Mouse (Mus musculus): Measurements from ENCODE around the gene Gsdma.
A peak's percentile ranks its signal among the peaks of the same experiment; 100 is the strongest.

Gene Gsdma

DNA sequence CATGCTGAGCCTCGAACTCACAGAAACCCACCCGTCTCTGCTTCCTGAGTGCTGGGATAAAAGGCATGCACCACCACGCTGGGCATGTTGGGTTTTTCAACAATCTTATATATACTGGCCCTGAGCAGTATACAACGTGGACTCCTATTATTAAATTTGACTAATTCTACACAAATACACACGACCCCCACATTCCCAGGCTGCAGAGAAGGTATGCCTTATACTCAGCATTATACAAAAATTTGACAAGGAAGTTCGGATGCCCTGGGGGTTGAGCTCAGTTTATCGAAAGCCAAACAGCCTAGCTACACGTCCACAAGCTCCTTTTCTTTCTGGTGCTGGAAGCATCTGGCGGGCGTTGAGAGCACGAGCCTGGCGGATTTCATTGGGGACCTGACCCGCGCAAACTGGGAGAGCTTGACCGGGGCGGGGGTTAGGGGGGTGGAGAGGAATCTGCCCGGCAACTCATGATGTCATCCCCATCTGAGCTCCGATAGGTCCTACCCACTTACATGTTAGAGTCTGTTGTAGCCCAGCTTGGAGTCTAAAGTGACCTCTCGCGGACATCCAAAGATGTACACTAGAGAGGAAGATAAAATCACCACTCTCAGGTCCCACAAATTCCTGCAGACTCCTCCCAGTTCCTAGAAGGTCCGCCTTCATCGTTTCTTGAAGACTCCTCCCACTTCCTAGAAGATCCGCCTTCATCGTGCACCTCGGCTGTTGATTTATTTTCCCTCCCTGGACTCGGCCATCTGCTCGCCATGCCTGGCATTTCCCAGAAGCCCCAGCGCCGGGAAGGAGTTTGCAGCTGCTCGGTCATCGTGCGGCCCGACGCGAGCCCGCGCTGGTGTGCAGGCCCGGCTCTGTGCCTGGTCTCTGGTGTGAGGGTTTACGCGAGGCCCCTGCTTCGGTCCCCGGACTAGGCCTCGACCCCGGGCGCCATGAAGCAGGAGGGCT lies 17.9 kb downstream of the Gsdma start, which contains the start of gene Psmd3:
Psmd3 (plus strand) TSS at position 769 of the 960 bp plus-strand sequence.
- DNase-seq = peak; percentile 98

DNA sequence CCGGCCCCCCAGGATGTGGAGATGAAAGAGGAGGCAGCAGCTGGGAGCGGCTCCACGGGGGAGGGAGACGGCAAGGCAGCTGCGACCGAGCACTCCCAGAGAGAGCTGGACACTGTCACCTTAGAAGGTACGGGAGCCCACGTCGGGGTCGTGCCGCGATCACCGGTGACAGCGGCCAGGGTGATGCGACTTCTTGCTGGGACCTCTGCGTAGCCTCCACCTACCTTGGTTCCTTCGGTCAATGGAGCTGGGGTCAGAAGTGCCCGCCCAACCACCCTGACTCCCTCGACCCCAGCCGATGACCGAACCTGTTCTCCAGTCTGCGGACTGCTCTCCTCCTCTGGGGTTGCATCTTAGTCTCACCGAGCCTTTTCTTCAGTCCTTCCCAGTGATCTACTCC lies 18.7 kb downstream of the Gsdma start:
- peak; percentile 30 for DNase-seq

DNA sequence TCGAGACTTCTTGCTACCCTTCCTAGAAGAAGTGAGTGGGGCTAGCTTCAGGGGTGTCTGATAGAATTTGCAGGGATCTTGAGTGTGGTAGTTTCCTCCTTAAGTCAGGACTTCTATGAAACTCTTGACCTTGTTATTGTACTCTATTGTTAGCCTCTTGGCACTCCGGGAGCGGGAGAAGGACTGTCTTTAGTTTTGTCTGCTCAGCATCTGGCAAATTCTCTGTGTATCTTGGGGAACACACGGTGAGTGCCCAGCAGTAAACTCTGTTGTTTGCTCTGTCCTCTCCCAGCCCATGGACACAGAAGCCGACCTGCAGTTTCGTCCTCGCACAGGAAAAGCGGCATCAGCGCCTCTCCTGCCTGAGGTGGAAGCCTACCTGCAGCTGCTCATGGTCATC lies 21.5 kb downstream of the Gsdma start:
- no peak for DNase-seq

DNA sequence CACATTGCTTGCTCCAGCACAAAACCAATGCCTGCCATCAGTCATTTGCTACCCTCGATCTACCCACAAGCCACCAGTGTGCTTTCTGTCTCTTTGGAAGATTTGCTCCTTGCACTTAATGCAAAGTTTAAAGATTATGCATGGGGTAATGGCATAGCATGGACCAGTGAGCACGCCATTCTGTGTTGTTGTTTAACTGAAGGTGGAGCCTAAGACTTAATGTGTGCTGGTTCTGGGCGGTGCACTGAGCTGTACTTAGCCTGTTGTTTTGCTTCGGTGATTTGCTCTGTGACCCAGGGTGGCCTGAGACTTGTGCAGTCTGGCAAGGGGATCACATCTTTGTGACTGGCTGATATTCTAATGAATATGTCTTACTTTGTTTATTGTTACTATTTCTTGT lies 22.8 kb downstream of the Gsdma start:
- no peak for DNase-seq

DNA sequence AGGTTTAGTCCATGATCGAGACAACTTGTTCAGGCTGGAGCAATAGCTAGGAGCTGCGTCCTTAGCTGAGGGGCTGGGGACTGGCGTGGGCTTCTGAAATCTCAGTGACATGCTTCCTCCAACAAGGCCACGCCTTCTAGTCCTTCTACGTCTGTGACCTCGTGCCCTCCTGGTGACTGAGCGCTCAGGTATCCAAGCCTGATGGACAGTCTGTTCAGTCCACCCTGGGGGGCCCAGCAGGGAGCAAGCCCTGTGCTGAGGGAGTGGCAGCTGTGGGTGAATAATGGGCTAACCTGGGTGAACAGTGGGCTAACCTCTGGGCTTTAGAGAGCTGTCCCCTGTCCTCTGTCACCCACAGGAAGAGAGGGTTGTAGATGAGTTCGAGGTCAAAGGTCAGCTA lies 23.9 kb downstream of the Gsdma start:
- DNase-seq = no peak

DNA sequence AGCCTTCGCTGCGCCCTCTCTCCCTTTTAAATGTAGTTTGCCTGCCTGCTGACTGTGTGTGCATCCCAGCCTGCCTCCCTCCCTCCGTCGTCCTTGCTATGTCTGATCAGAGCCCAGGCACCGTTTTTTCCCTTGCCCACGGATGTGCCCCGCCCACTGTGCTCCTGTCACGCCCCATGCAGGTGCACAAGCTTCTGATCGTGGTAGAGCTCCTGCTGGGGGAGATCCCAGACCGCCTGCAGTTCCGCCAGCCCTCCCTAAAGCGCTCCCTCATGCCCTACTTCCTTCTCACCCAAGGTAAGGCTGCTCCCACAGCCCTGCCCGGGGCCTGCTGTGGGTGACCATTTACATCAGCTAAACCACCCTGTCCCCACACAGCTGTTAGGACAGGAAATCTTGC lies 29.1 kb downstream of the Gsdma start:
- no peak for DNase-seq

DNA sequence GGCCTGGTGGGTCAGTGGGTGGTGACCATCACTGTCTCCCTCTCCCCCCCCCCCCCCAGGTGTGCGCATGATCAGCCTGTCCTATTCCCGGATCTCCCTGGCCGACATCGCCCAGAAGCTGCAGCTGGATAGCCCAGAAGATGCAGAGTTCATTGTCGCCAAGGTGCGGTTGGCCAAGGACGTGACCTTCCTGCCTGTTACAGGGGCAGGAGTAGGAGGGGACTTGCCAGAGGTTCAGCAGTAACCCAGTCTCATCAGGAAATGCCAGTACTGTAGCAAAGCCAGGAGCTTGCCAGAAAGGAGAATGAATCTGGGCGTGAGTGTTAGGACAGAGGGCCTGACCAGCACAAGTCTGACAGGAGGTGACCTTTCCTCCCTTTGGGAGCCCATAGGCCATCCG lies 29.6 kb downstream of the Gsdma start:
- DNase-seq = no peak

DNA sequence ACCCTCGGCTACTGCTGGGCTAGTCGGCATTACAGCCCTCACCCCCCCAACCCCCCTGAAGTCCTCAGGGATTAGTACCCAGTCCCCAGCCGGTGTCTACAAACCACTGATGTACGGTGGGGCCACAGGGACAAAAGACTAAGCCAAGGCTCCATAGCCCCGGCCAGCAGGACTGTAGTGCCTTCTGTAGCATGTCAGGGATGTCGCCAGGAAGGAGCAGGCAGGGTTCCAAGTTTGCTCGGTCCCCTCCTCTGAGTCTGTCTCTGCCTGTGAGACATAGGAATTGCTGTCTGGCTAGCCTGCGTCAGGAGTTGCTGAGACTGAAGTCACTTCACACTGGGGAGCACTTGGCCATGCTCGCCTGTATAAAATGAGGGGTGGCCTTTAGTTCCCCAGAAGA lies 30.1 kb downstream of the Gsdma start:
- DNase-seq = no peak

DNA sequence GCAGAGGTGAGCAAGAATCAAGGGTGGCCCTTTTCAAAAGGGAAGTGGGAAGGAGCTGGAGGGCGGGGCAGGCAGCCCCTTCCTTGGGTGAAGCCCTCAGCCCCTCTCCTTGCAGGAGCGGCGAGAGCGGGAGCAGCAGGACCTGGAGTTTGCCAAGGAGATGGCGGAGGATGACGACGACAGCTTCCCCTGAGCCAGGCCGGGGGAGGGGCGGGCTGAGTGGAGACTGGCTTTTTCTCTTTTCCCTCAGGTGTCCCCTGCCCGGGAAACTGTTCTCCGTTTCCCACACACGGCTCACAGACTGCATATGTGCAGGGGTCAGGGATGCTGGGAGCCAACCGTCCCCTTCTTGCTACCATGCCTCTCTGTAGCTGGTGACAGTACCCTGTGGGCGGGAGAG lies 31.3 kb downstream of the Gsdma start:
- DNase-seq = no peak

DNA sequence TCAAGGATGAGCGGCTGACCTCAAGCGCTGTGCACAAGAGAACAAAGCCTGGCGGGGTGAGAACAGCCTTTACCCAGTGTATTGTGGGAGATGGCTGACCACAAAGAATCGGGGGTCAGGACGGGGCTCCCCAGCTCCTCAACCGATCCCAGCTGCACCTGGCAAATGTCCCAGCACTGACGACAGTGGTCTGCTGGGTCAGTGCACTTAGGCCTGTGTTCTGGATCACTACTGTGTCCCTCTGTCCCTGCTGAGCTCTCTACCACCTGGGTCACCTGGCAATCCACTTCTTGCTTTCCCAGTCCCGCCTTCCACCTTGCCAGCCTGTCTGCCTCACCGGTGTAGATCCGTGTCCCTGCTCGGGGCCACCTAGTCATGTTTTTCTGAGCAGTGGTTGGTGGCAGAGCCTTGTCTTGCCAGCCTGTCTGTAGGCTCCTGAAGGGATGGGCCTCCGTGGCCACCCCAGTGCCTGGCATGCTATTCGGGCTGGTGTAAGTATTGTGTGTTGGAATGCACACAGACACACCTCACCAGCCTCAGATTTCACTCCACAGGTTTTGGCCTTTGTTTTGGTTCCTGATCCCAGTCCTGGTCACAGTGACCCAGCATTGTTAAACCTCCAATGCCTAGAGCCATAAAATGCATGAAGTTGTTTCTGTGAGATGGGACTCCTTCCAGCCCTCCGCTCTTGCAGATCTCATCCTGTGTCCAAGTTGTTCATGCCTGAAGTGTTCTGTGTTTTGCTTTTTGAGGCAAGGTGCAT lies 32.5 kb downstream of the Gsdma start:
- DNase-seq = no peak

DNA sequence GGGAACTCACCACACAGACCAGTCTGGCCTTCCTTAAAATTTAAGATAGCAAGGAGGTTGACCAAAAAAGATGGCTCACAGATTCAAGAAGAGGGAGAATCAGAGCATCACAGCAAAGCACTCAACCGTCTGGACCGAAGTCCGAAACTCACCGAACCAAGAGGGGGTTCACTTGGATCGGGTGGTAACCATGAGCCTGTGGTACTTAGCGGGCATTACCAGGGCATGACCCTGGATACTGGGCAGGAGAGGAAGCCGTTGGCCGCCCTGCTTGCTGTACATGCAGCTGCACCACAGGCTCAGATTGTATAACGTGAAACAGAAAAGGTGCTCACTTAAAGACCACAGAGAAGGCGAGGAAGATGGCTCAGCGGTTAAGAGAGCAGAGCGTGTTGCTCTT lies 33.1 kb downstream of the Gsdma start:
- no peak for DNase-seq

DNA sequence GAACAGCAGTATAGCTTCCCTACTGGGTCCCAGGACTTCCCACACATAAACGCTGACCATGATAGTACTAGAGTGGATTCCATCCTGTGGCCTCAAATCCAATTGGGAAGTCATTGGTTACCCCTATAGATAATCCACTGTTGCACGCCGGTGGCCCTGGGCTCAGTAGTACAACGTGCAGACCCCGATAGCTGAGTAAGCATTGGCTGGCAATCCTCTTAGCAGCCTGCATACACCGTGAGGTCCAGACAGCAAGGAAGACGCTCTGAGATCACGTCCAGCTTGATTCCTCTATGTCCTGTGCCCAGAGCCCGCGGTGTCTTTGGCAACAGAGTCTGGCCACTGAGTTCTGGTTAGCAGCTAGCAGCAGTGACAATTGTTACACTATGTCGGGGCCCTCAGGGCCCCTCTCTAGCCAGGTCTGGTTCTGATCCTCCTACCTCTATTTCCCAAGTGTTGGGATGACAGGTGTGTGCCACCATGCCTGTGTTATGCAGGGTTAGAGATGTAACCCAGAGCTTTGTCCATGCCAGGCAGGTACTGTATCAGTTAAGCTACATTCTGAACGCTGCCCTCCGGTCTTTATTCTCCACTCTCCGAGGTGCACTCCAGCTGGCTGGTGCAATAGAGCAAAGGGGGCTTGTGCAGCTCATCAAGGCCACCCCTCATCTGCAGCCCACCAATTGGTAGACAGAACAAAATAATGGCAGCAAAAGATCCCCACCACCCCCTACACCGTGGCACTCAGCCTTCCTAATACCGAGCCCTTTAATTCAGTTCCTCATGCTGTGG lies 34.9 kb downstream of the Gsdma start:
- DNase-seq = no peak

DNA sequence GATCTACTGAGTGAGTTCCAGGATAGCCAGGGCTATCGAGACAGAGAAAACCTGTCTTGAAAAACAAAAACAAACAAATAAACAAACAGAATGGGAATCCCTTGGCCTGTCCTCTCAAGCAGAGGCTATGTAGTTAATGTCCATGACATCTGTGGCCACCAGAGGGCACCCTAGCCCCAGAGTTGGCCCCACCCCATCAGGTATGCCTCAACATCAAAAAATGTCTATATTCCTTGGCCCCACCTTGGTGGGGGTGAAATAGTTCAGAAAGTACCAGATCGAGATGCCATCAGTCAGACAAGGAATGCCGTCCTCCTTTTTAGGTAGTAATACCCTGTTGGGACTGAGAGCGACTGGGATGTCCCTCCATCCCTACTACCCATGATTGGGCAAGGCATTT lies 35.8 kb downstream of the Gsdma start:
- DNase-seq = peak; percentile 83

DNA sequence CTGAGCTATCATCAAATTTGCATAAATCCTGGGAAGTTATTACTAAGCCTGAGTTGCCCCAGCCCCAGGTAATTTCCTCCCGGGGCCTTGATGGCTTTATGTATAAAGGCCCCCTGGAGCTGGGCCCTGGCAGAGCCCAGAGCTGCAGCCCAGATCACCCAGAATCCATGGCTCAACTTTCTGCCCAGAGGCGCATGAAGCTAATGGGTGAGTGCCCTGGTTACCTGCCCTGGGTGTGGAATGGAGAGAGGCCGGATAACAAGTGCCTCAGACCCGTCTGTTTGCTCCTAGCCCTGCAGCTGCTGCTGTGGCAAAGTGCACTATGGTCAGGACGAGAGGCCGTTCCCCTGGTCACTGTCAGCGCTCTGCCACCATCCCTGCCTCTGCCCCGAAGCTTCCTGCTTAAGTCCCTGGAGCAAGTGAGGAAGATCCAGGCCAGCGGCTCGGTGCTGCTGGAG lies 37.1 kb downstream of the Gsdma start, which contains the start of gene Csf3:
Csf3 (plus strand) TSS at position 51 of the 458 bp plus-strand sequence.
- DNase-seq = no peak

DNA sequence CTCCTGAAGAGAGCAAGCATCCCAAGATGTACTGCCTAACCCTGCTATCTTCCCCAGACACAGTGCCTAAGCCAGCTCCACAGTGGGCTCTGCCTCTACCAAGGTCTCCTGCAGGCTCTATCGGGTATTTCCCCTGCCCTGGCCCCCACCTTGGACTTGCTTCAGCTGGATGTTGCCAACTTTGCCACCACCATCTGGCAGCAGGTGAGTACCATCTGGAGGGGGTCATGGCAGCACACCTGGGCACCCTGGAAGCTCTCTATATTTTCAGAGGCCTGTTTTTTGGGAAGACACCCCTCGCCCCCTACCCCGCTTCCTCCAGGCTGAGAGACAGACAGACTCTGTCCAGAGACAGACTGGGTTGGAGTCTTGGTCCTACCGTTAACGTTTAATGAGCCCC lies 38.2 kb downstream of the Gsdma start:
- DNase-seq = no peak

DNA sequence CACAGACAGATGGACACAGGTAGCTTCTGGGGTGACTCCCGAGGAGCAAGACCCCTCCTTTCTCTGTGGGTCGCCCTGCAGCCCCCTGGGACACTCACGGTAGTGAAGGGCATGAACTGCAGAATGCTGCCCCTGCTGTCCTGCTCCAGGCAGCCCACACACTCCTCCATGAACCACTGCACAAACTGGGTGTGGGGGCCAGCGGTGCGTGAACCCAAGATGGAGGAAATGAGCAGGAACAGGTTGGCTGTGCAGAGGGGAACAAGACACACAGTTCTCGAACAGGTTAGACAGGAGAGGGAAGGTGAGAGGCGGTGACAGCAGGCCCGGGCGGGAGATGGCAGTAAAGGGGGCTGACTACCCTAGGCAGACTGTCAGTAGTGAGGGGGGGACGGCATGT lies 40.9 kb downstream of the Gsdma start:
- no peak for DNase-seq

DNA sequence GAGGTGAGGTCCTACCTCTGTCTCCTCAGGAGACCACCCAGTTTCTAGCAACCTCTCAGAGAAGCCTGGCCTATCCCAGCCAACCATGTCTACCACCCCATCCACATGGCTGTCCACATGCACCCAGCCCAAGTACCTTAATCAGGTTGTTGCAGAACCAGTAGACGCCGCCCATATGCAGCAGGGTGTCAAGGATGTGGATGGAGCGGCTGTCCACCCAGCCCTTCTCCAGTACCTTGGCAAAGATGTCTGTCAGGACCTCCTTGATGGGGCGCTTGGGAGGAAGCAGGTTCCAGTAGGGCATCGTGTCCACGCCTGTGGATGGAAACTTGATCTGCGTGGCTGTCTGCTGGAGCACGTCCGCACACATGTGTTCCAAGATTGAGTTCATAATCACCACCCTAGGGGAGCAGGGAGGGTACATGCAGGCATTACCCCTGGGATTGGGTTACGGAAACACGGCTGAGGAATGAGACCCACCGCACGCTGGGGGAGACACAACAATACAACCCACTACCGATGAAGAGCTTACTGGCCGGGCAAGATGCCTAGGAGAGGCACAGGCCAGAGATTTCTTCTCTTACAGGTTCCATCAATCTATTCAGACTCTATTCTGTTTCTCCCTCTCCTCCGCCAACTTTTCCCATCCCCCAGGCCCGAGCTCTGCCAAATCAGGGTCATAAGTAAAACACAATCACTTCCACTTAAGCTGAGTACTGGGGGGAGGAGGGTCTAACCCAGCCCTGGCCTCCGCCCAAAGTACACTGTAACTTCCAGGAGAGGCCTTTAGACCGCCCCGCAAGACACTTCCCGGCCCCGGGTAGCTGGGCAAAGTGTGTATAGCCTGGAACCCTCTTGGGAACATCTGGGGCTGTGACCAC lies 43.5 kb downstream of the Gsdma start:
- DNase-seq = peak; percentile 89

DNA sequence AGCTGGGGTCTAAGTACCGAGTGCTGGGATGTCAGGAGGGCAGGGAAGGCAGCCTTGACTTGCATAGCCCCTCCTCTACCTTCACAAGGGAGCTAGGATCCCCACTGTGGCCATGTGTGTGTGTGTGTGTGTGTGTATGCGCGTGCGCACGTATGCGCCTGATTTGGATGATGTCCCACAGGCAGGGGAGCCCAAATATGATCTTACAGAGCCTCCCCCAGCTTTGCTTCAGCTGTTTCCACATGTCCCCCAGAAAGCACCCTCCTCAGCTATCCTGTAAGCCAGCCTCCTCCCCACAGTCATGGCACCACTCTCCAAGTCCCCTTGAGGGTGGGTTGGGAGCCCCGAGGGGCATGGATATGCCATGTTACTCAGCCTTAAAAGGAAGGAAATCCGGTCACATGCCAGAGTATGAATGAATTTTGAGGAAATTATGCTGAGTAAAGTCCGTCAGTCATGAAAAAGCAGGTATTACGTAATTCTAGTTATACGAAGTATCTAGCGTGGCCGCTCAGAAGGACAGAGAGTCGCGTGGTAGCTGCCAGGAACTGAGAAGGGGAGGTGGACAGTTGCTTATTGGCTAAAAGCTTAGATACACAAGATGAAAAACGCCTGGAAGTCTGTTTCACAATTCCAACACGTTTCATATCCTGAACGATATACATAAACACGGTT lies 44.3 kb downstream of the Gsdma start:
- DNase-seq = peak; percentile 68

DNA sequence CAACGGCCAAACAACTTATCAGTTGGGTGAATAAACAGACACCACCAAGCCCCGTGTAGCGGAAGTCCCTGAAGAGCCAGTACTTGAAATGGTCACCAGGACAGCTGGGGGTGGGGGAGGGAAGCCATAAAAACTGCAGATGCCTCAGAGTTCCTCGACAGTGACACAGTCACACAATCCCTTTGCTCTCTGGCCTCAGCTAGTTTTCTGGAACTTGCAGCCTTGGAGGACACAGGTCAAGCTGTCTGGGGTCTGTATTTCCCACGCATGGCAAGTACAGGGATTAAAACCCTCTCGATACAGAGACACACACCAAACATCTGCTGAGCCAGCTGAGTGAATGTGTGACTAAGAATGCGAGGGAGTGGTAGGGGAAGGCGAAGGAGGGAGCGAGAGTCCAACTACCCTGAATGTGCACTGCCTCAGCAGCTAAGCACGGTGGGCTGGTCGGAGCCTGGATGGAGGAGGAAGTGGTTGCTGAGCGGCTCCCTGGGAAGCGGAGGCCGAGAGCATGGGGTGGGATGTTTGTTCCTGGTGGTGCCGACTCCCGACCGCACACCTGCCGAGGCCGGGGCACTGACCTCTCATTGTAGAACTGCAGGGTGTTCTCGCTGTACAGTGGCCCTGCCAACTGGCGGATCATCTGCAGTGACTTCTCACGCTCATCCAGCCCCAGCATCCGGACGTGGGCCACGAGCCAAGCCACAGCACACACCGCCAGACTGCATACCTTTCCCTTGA lies 45.0 kb downstream of the Gsdma start:
- DNase-seq = peak; percentile 53

DNA sequence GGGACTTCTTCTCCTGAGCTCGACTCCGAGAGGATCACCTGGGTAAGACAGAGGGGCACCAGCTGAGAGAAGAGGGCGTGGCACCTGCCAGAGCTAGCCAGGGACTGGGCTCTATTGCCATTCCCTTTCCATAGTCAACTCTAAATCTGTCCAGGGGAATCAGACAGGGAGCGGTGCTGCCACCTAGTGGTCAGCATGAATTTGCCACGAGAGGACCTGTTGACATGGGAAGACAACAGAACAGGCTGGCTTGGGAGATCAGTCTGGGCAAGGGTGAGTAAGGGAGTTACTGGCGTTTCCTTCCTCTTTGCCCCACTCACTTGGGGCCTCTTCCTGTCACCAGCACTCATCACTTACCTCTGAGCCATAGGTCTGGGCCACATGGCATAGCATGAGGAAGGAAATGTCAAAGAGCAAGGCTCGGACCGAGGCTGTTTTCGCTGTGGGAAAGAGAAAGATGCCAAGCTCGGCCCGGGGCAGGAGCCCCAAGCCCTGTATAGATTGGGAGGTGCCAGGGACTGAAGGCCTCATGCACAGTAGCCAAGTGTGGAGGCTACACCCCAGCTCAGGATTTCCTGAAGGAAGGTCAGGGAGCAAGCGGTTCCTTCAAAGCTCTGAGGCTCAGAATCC lies 46.4 kb downstream of the Gsdma start:
- DNase-seq = peak; percentile 90

Data from lung, postnatal 10 days (tissue).